Mouse (Mus musculus) inflammation-experienced regulatory T-cells, adult 6 months (primary cell): ENCODE data around the gene Trpm5. TPM values are rescaled to one million over a fixed set of nuclear protein-coding genes. Genes with fewer than 3 reads are reported as not detected.

Source experiments
- ATAC-seq: one replicate; pipeline ENCODE4 v1.8.0; 2017
- polyA plus RNA-seq, 3 experiments: library from polyadenylated mRNA; unstranded; fragments of 100-300 nt; shearing (Covaris generic); gene quantifications; one replicate each; pipeline ENCODE4 v1.2.1; 2017

Gene Trpm5
- polyA plus RNA-seq, 3 experiments from 2014 or later, result 0.68 TPM; not detected in 2

- no peak for ATAC-seq
Observed at GRCm38 (mm10) chr7:143105258-143105897, 10.9 kb upstream of the Trpm5 start.

DNA sequence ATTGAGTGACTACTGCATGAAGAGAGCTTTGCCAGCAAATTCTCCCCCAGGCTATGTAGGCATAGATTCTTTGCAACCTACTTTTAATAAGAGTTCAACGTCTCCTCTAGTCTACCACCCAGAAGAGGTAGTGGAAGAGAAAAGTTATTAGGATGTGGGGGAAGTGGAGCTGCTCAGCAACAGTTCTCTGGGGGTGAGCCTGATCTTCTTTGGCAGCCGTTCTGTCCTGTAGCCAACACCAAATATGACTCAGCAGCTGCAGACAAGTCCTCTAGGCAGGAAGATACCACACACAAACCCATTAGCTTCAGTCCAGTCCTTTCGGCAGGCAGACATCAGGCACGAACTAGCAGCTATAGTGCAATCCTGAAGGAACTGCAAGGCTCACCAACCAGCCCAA, 6.3 kb upstream of the Trpm5 start:
- no peak for ATAC-seq

DNA sequence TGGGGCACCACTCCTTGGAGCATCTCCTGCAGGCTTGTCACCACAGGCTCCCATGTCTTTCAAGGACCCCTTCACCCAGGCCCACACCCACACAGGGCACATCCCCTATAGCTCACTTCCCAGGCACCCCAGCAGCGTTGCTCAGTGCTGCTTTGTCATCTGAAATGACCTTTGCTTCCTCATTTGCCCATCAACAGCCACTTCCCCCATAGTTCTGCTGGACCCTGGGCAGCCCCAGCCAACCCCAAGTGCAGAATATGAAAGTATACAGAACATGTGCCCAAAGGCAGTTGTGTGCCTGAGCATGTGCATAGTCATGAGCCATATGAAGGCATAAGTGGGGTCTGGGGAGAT, 1.1 kb upstream of the Trpm5 start:
- ATAC-seq, result no peak

- no peak for ATAC-seq
Observed at GRCm38 (mm10) chr7:143093847-143094246, 595 bp downstream of the Trpm5 start.

- no peak for ATAC-seq
Observed at GRCm38 (mm10) chr7:143087070-143087579, 7.3 kb downstream of the Trpm5 start.

- peak; percentile 75 for ATAC-seq
Observed at GRCm38 (mm10) chr7:143086366-143086765, 8.1 kb downstream of the Trpm5 start.

DNA sequence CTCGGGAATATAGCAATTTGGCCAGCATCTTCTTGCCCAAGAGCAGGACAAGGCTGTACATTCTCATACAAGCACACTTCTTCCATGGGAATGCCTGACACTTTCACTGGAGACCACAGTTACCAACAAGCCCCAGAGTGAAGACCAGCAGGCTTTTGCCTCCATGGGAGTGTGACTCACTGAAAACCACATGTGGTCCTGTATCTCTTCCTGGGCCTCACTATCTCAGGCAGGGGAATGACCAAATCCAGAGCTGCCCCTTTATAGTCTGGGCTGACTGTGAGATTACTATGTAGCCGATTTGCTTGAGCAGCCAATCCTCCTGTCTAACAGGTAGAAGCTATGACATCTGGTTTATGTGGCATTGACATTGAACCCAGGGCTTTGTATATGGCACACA, 10.7 kb downstream of the Trpm5 start:
- ATAC-seq, result no peak

GRCm38 (mm10) chr7:143082024-143082423, 12.4 kb downstream of the Trpm5 start:
- ATAC-seq, result no peak

GRCm38 (mm10) chr7:143077351-143077750, 17.1 kb downstream of the Trpm5 start:
- no peak for ATAC-seq

DNA sequence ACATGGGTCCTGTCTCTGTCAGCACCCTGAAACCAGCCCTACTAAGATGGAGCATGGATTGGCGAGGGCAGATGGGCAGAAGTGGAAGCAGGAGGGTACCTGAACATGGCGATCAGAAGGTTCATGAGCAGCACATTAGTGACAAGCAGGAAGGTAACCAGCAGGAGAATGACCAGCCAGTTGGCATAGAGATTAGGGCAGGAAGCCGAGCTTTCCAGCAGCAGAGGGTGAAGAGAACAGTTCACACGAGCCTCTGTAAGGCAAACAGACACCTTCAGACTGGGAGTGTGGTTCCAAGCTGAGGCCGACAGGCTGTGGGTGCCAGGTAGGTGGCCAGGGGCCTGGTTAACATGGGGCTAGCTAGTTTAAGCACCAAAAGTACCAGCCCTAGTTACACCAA, 19.0 kb downstream of the Trpm5 start:
- no peak for ATAC-seq

- no peak for ATAC-seq
Observed at GRCm38 (mm10) chr7:143073086-143073485, 21.4 kb downstream of the Trpm5 start.

DNA sequence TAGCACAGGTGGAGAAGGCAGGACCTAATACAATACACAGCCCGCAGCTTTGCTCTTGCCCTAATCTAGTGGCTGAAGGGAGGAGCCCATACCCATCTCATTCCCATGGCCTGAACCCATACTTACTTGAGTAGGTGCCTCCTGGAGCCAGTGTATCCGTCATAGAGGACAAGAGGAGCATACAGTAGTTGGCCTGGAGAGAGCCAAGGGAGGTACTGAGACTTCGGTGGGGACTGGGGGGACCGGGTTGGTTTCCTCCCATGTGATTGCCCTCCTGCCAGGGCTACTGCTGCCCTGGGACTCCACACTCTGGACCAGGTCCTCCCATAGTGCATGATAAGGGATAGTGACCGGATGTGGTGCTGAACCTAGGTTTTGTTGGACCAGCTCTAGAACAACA, 21.8 kb downstream of the Trpm5 start:
- no peak for ATAC-seq

GRCm38 (mm10) chr7:143070506-143071070, 23.9 kb downstream of the Trpm5 start:
- no peak for ATAC-seq

DNA sequence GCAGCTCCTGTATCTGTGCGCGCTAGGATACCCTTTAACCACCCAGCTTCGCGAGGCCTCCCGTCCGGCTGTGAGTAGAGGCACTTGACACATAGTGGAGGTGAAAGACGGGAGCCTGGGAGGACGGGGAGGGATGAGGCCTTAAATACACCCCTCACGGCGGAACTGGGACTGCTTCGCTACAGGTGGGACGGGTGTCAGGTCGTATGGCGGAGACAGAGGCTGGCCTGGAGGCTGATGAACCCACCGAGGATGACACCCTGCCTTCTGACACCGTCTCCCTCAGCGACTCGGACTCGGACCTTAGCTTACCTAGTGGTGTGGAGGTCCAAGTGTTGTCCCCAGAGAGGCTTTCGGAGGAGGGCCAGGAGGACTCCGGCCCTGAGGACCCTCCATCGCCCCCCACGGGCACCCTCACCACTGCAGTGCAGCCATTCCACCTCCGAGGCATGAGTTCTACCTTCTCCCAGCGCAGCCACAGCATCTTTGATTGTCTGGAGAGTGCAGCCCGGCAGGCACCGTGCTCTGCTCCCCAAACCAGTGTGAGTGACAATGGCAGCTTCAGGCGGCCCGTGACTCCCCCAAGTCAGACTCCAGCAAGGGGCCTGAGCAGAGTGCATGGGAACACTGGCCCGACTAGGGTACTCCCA, 24.6 kb downstream of the Trpm5 start:
- peak; percentile 3 for ATAC-seq

GRCm38 (mm10) chr7:143068882-143069591, 25.4 kb downstream of the Trpm5 start, which contains the start of gene Tssc4:
TSS of gene Tssc4 (plus strand) at chr7:143069249.
- ATAC-seq, result peak; percentile 96

- no peak for ATAC-seq
Observed at GRCm38 (mm10) chr7:143068316-143068881, 26.0 kb downstream of the Trpm5 start.

GRCm38 (mm10) chr7:143067897-143068296, 26.5 kb downstream of the Trpm5 start:
- no peak for ATAC-seq

DNA sequence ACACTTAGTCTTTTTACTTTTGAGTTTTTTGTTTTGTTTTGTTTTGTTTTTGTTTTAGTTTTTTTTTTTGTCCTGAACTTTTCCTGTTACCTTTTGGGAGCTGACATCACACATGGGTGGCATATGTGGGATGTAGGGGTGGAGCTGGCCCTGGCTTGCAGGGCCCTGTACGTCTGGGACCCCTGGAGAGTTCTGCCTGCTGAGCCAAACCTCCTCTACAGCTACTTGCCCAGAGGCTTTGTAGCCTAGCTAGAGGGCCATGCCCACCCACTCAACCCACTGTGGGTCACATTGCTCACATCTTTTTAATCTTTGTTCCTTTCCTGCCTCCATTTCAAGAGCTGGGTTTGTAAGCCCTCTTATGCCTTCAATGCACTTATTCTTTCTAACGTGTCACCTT, 27.0 kb downstream of the Trpm5 start:
- ATAC-seq, result no peak

DNA sequence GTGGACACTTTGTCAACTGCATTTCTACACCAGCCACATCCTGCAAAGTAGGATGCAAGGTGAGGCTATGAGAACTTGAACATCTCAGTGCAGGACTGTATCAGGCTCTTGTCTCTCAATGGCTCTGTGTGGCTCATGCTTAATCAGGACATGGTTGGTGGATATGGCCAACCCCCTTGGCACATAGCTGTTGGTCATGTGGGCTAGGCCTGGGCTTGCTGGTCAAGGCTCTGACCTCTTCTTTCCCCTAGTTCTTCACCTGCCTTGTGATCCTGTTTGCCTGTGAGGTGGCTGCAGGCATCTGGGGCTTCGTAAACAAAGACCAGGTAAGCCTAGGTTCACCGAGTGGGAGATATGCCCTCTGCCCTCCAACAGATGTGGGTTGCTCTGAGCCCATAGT, 28.8 kb downstream of the Trpm5 start:
- no peak for ATAC-seq

DNA sequence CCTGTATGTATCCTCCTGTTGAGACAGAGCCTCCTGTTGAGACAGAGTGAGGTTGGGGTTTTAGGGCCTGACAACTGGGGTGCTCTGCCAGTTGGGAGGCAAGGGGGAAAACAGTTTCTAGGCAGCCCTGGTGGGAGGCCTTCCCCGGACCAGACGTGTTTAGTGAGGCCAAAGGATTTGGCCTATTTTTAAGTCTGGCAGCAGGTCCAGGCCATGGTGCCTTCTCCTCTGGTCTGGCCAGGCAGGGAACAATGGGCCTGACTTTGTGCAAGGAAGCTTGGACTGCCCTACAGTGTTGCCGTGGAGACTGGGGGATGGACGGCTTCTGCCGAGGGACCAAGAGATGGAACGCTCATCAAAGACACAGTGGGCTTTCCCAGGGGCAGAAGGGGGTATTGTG, 30.2 kb downstream of the Trpm5 start:
- no peak for ATAC-seq

GRCm38 (mm10) chr7:143062704-143063103, 31.7 kb downstream of the Trpm5 start:
- no peak for ATAC-seq

GRCm38 (mm10) chr7:143059202-143059870, 35.1 kb downstream of the Trpm5 start:
- ATAC-seq, result no peak
